Mouse (Mus musculus) kidney, adult 2 months (tissue): Measurements from ENCODE around the gene Asprv1.

ENCODE experiments used
- CTCF ChIP-seq: fragments of 200-500 bp; conservative IDR thresholded peaks from 2 replicates; pipeline ENCODE4 v1.5.1; 2011; ENCODE audit warnings: low read depth, mild to moderate bottlenecking, control low read depth, low read length, moderate library complexity, mixed read lengths; ENCODE audit not compliant: insufficient read depth, insufficient read length
- POLR2A ChIP-seq: fragments of 200-500 bp; IDR thresholded peaks from one replicate; pipeline ENCODE4 v1.6.1; 2011; ENCODE audit warnings: low read depth, low read length, control low read depth

DNA sequence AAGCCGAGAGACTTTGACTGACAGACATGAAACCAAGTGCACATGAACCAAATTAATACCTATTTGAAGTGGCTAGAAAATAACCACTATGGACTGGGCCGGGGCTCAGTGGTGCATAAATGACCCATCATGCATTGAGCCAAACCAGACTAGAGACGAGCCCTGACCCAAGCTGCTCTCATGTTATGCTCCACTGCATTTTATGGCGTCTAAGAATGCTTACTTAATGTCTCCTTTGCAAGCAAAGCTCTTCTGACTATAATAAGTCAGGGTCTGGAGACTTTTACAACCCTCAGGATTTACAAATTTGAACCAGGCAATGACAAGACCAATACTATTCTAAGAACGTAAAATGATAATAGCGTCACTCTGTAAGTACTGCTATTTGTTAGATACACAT, 50.4 kb downstream of the Asprv1 start:
- TF ChIP-seq CTCF (no peak), POLR2A (no peak)
